Mouse (Mus musculus) midbrain, embryonic 10.5 days (tissue): ENCODE results near the gene Col27a1. TPM values are rescaled to one million over a fixed set of nuclear protein-coding genes. Genes with fewer than 3 reads are reported as not detected.
A peak's percentile ranks its signal among the peaks of the same experiment; 100 is the strongest.

ENCODE experiments used
- DNase-seq: peaks from one replicate; pipeline ENCODE4 v3.0.0-alpha.2; 2017; ENCODE audit warnings: low spot score
- H3K27ac ChIP-seq: fragments of 300-500 bp; sonication (generic); replicated peaks from 2 replicates; pipeline ENCODE4 v1.5.1; 2016; ENCODE audit warnings: mild to moderate bottlenecking
- H3K27me3 ChIP-seq: fragments of 300-500 bp; sonication (generic); 2 replicates; pipeline ENCODE4 v1.6.1; 2016; ENCODE audit warnings: low read depth, mild to moderate bottlenecking; ENCODE audit not compliant: poor library complexity, severe bottlenecking
- H3K36me3 ChIP-seq: fragments of 300-500 bp; sonication (generic); 2 replicates; pipeline ENCODE4 v1.6.1; 2016; ENCODE audit warnings: mild to moderate bottlenecking, moderate library complexity
- H3K4me1 ChIP-seq: fragments of 300-500 bp; sonication (generic); 2 replicates; pipeline ENCODE4 v1.6.1; 2016
- H3K4me3 ChIP-seq: fragments of 300-500 bp; sonication (generic); 2 replicates; pipeline ENCODE4 v1.5.1; 2016; ENCODE audit warnings: mild to moderate bottlenecking, moderate library complexity
- H3K9me3 ChIP-seq: fragments of 300-500 bp; sonication (generic); replicated peaks from 2 replicates; pipeline ENCODE4 v1.6.1; 2016; ENCODE audit warnings: mild to moderate bottlenecking
- WGBS: fragments of 180-500 bp; shearing (Covaris S2); methylation state at CpG from one replicate; pipeline ENCODE4 v1.1.7; 2016; 5-methylcytosine and 5-hydroxymethylcytosine counted together
- polyA plus RNA-seq: library from polyadenylated mRNA; unstranded; fragments of >200 nt; fragmentation: Nextera tagmentation; extraction: Ambion mirVana; gene quantifications from 2 replicates; pipeline ENCODE4 v1.2.1, GENCODE M21; 2016

Col27a1 gene
- polyA plus RNA-seq, 1 experiment from 2014 or later, result 2.9 TPM

DNA sequence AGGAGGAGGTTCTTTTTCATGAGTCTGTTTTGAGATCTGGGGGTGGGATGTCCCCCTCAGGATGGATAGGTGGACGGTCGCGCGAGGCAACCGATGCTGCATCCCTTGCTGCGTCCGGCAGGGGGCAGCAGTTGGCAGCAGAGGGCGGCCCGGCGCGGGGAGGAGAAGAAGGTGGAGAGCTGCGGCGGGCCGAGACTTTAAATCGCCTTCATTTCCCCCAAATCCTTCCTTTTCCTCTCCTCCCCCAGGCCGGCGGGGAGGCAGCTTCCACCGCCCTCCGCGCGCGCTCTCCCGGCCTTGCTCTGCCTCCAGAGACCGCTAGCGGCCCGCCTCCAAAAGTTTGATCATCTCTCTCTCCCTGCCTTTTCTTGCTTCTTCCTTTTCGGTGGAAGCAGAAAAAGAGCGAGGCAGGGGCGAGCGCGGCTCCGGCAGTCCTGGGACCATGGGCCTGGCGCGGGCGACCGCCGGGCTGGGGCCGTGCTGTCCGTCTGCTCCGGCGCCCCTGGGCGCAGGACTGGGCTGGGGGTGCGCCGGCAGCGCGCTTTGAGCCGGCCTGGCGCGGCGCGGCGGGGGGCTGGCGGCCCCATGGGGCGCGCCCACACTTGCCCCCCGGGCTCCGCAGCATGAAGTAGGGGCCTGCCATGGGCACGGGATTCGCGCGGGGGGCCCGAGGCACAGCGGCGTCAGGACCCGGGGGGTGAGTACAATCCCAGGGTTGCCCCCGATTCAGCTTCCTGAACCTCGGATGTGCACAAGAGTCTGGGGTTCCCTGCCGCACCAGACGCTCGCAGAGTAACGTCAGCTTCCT lies 1.6 kb downstream of the Col27a1 start:
- peak; percentile 84 for DNase-seq
- Histone ChIP-seq H3K4me3 (peak overlapping the region; percentile 91), H3K27me3 (peaks cover 63% of the 10 kb centered on the region), H3K27ac (peak overlapping the region; percentile 87), H3K9me3 (no peaks in the 10 kb centered on the region), H3K4me1 (peaks cover 37% of the 10 kb centered on the region), H3K36me3 (no peaks in the 10 kb centered on the region)
- under 1% methylated on average over 70 of the region's 71 CpGs for WGBS

DNA sequence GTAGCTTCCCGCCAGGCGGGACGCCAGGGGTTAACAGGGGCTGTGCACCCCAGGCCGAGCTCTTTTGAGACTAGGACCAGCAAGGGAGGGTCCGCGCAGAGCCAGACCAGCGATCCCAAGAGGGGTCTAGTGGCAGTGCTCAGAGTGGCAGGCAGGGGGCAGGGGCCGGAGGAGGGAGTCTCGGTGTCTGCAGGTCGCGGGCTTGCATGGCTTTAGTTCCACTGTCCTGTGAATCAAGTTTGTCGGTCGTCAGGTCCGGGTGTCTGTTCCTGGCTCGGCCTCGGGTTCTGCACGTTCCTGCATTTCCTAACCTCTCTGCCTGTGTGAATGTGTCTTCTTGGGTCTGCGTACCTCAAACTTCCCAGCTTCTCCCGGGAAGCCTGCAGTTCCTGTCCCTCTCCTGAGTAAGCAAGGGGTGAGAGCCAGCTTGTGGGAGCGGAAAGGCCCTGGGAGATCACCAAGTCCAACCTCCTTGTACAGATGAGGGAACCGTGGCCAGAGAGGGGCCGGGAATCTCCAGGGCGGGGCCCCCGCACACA lies 2.3 kb downstream of the Col27a1 start:
- peak overlapping the region; percentile 91 for H3K4me3 ChIP-seq
- H3K4me1 ChIP-seq, result peaks cover 37% of the 10 kb centered on the region
- H3K36me3 ChIP-seq, result no peaks in the 10 kb centered on the region
- 2% methylated on average over 24 of the region's 24 CpGs for WGBS
- no peaks in the 10 kb centered on the region for H3K9me3 ChIP-seq
- peak overlapping the region; percentile 87 for H3K27ac ChIP-seq
- DNase-seq, result peak; percentile 89
- peaks cover 60% of the 10 kb centered on the region for H3K27me3 ChIP-seq

- 25% methylated on average over 9 of the region's 9 CpGs for WGBS
- H3K4me3 ChIP-seq, result peak overlapping the region; percentile 91
- no peaks in the 10 kb centered on the region for H3K36me3 ChIP-seq
- no peak for DNase-seq
- peaks cover 55% of the 10 kb centered on the region for H3K27me3 ChIP-seq
- peaks cover 37% of the 10 kb centered on the region for H3K4me1 ChIP-seq
- H3K9me3 ChIP-seq, result no peaks in the 10 kb centered on the region
- peak overlapping the region; percentile 87 for H3K27ac ChIP-seq
These were observed 2.8 kb downstream of the Col27a1 start for GRCm38 (mm10) chr4:63216566-63216965.

DNA sequence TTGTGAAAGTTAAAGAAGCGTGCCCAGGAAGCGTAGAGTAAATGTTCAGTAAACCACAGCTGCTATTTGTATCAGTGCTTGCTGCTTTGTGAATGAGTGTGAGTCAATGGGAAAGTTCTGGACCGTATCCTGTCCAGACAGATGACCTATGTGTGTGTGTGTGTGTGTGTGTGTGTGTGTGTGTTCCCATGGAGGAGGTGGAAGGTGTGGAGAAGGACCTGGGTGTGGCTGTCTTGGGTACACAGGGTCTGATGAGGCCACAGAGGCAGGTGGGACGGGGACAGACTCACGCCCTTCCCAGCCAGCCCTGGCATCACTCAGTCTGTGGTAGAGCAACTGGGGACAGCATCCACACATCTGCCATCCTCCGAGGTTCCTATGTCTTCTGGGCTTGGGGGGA lies 3.7 kb downstream of the Col27a1 start:
- Histone ChIP-seq H3K4me3 (no peak overlapping the region), H3K36me3 (peaks cover 2% of the 10 kb centered on the region; the same call in 1 of the 2 replicates), H3K4me1 (peaks cover 37% of the 10 kb centered on the region), H3K27me3 (peaks cover 46% of the 10 kb centered on the region), H3K27ac (no peak overlapping the region), H3K9me3 (no peaks in the 10 kb centered on the region)
- DNase-seq, result no peak
- WGBS, result 93% methylated on average over 6 of the region's 6 CpGs

GRCm38 (mm10) chr4:63219059-63219458 lies 5.3 kb downstream of the Col27a1 start:
- peaks cover 32% of the 10 kb centered on the region for H3K4me1 ChIP-seq
- H3K4me3 ChIP-seq, result no peak overlapping the region
- no peaks in the 10 kb centered on the region for H3K9me3 ChIP-seq
- no peak for DNase-seq
- WGBS, result 89% methylated on average over 3 of the region's 3 CpGs
- no peak overlapping the region for H3K27ac ChIP-seq
- H3K27me3 ChIP-seq, result peaks cover 30% of the 10 kb centered on the region
- H3K36me3 ChIP-seq, result peaks cover 2% of the 10 kb centered on the region; the same call in 1 of the 2 replicates

DNA sequence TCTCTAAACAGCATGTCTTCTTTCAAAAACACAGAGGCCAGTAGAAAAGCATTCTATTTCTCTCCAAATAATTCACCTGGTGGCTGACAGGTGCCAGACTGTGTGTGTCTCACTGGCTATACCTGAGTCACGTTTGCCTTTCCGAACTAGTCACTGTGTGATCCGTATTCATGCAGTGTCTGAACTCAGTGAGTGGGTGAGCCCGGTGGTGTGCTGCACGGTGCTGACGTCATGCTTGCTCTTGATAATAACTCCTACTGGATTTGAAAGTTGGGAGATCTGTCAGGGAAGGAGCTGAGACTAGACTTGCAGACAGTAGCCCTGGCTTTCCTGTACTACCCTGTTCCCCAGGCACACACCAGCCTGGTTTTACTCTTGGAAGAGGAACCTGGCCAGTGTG lies 5.8 kb downstream of the Col27a1 start:
- 90% methylated on average over 6 of the region's 6 CpGs for WGBS
- no peak for DNase-seq

DNA sequence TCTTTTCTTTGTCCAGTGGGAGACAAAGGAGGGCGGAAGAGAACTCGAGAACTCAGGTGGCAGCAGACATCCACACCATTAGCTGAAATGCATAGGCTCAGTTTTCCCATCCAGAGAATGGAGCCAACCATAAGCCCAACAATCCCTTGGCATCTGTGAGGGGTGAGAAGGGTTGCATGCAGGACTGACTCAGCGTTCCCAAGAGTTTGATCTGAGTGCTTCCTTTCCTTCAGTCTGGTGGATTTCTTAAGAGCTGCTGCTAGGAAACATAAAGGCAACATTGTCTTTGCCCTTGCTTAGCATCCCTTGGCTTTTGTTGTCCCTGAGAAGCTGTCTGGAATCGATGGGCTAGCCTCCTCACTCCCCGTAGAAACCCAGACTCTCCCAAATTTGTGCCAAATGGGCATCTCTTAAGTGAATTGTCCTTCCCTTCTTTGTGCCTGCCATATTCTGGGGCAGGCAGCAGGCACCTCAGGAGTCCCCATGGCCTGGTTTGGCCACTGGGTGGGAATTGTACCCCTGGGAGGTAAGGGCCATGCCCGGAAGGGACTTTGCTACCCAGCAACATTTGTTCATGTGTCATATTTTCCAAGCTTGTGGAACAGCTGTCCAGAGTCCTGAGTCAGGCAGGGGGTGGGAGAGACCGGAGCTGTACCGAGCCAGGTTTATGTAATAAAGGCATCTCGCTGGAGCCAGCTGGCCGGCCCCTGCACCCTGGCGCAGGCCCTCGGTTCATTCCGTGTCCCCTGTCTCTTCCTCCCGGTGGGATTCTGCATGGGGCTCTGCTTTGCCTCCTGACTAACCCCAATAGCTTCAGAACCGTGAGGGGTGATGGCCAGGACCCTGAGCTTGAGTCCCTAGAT lies 7.5 kb downstream of the Col27a1 start:
- WGBS, result 93% methylated on average over 15 of the region's 15 CpGs
- Histone ChIP-seq H3K27me3 (peaks cover 16% of the 10 kb centered on the region), H3K4me1 (peaks cover 10% of the 10 kb centered on the region), H3K36me3 (peaks cover 12% of the 10 kb centered on the region), H3K27ac (no peak overlapping the region), H3K4me3 (no peak overlapping the region), H3K9me3 (no peaks in the 10 kb centered on the region)
- DNase-seq, result no peak

More for the DNA sequence above, 5.8 kb downstream of the Col27a1 start:
- Histone ChIP-seq H3K4me3 (no peak overlapping the region), H3K27me3 (peaks cover 25% of the 10 kb centered on the region), H3K4me1 (peaks cover 26% of the 10 kb centered on the region), H3K27ac (no peak overlapping the region), H3K36me3 (peaks cover 7% of the 10 kb centered on the region), H3K9me3 (no peaks in the 10 kb centered on the region)

GRCm38 (mm10) chr4:63222246-63222645 lies 8.4 kb downstream of the Col27a1 start:
- peaks cover 7% of the 10 kb centered on the region for H3K27me3 ChIP-seq
- H3K9me3 ChIP-seq, result no peaks in the 10 kb centered on the region
- H3K4me3 ChIP-seq, result no peak overlapping the region
- no peak for DNase-seq
- H3K27ac ChIP-seq, result no peak overlapping the region
- 84% methylated on average over 8 of the region's 8 CpGs for WGBS
- 0 out of 2 replicates have a peak, but pooled peaks cover under 1% of the 10 kb centered on the region for H3K4me1 ChIP-seq
- peaks cover 12% of the 10 kb centered on the region for H3K36me3 ChIP-seq

- H3K27ac ChIP-seq, result no peak overlapping the region
These were observed 11.6 kb downstream of the Col27a1 start for GRCm38 (mm10) chr4:63225373-63225772.

DNA sequence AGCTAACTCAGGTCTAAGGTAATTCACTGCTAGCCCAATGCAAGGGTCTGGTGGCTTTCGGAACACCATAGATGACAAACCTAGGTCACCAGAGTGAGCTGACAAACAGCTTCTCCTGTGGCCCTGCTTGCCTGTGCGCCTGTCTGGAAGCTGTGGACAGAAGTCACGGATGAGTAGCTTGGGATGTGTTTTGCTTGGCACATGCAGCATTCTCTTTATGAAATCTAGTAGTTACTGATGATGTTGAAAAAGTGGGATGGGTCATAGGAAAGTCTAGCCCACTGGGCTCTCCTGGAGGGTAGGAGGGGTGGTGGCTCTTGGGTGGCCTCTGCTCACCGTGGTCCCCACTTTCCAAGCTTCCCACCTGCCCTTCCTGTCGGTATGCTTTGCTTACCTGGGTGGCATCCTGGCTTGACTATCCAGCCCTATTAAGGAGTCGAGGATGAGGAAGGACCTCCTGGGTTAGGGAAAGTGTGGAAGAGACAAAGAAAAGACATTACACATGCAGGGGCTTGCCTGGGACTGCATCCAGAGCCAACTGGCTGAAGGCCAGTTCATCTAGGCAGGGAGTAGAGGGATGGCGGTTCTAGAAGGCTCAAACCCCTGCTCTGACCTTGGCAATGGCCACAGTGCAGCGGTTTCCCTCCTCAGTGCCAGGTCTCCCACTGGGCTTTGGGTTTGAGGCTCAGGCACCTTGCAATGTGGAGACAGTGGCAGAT lies 12.5 kb downstream of the Col27a1 start:
- Histone ChIP-seq H3K4me1 (peaks cover 30% of the 10 kb centered on the region), H3K4me3 (no peak overlapping the region), H3K9me3 (no peaks in the 10 kb centered on the region), H3K27me3 (no peaks in the 10 kb centered on the region), H3K27ac (no peak overlapping the region), H3K36me3 (peaks cover 12% of the 10 kb centered on the region)
- DNase-seq, result no peak
- 90% methylated on average over 8 of the region's 8 CpGs for WGBS

More at GRCm38 (mm10) chr4:63225373-63225772, 11.6 kb downstream of the Col27a1 start:
- Histone ChIP-seq H3K4me3 (no peak overlapping the region), H3K4me1 (peaks cover 21% of the 10 kb centered on the region), H3K36me3 (peaks cover 12% of the 10 kb centered on the region), H3K9me3 (no peaks in the 10 kb centered on the region), H3K27me3 (no peaks in the 10 kb centered on the region)
- DNase-seq, result no peak
- 90% methylated on average over 10 of the region's 10 CpGs for WGBS

- DNase-seq, result no peak
- H3K36me3 ChIP-seq, result peaks cover 12% of the 10 kb centered on the region
- no peak overlapping the region for H3K27ac ChIP-seq
- 86% methylated on average over 6 of the region's 6 CpGs for WGBS
- peaks cover 30% of the 10 kb centered on the region for H3K4me1 ChIP-seq
- H3K4me3 ChIP-seq, result no peak overlapping the region
- H3K9me3 ChIP-seq, result no peaks in the 10 kb centered on the region
- no peaks in the 10 kb centered on the region for H3K27me3 ChIP-seq
These were observed 13.1 kb downstream of the Col27a1 start for GRCm38 (mm10) chr4:63226883-63227235.

DNA sequence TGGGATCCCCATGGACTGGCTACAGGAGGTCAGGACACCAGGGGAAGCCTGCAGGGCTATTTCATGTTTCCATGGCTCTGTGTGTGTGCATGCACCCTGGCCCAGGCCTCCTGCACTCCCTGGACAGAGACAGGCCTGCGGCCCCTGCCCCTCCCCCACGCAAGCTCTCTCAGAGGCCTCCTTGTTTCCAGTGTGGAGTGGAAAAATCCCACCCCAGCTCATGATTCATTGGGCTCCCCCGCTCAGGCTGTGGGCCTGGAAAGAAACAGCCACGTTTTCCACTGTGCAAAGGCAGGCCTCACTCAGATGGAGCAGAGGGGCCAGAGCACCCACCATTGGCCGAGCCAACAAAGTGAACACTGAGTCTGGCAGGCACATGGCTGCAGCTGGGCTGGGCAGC lies 15.1 kb downstream of the Col27a1 start:
- Histone ChIP-seq H3K36me3 (peaks cover 11% of the 10 kb centered on the region), H3K27me3 (no peaks in the 10 kb centered on the region), H3K4me1 (peaks cover 30% of the 10 kb centered on the region), H3K27ac (peak overlapping the region; percentile 73), H3K9me3 (no peaks in the 10 kb centered on the region), H3K4me3 (no peak overlapping the region)
- DNase-seq, result peak; percentile 20
- WGBS, result 80% methylated on average over 5 of the region's 5 CpGs
